Mouse (Mus musculus) 3T3-L1 (cell line): ENCODE data around the gene Olfr346.
A peak's percentile ranks its signal among the peaks of the same experiment; 100 is the strongest.

ENCODE experiments used
- DNase-seq: peaks from one replicate; pipeline ENCODE4 v3.0.0-alpha.2; 2015; ENCODE audit warnings: low read depth, low spot score

The Olfr346 gene

GRCm38 (mm10) chr2:36685488-36685887, at the start of gene Olfr346:
Gene Olfr346, plus strand, starts transcription at chr2:36685788.
- no peak for DNase-seq

- no peak for DNase-seq
These were observed 45.8 kb upstream of the Olfr346 start, which contains the start of gene Olfr345 for GRCm38 (mm10) chr2:36639741-36640140. Gene Olfr345, plus strand, starts transcription at chr2:36640041.

GRCm38 (mm10) chr2:36731602-36732001, 46.0 kb downstream of the Olfr346 start, which contains the start of gene Olfr347:
Gene Olfr347, plus strand, starts transcription at chr2:36731902.
- DNase-seq = no peak

- peak; percentile 17 for DNase-seq
These were observed 50.6 kb downstream of the Olfr346 start for GRCm38 (mm10) chr2:36736226-36736625.
